In genomic region chr11:115189304-115189703, GRCm38 (mm10) we compare ENCODE assay signal across 19 mouse cellular contexts. TPM values are rescaled to one million over a fixed set of nuclear protein-coding genes. Genes with fewer than 3 reads are reported as not detected.
DNase-seq lines count a peak whose midpoint lies in the region; ATAC-seq and TF ChIP-seq lines count a peak whose summit lies in the region.
"Had no signal": no experiment of that assay in that cellular context is flagged by ENCODE, and none has a peak within 500 bp of the region (broad histone marks: within the 10 kb centered on the region; RNA-seq: fewer than 3 reads in every experiment).

No protein-coding gene starts in this region.

- peaks cover 21% of the 10 kb centered on the region for H3K4me1 ChIP-seq in stomach, embryonic 15.5 days
- H3K4me1 ChIP-seq in stomach, postnatal 0 days (replicated peaks; ENCODE audit: control insufficient read depth, insufficient read depth) = peaks cover 3% of the 10 kb centered on the region; the same call in 1 of the 2 replicates

- H3K27ac ChIP-seq in stomach, embryonic 15.5 days = 0 out of 2 replicates have a peak overlapping the region, but pooled peaks have one; percentile 13
- H3K27ac ChIP-seq in stomach, postnatal 0 days (replicated peaks) = no peak overlapping the region
- H3K27ac ChIP-seq: embryonic facial prominence, embryonic 13.5 days; gastrocnemius, adult 2 months; heart, adult 2 months; hindbrain, embryonic 13.5 days; kidney, embryonic 15.5 days; limb, embryonic 12.5 days; lung, embryonic 15.5 days; neural tube, embryonic 12.5 days had no signal

- intact Hi-C loops in left cerebral cortex, postnatal 4 days (cut with DNase I) = no loop called here
- intact Hi-C loops in heart, postnatal 25 days (cut with DNase I) = no loop called here

- no peak for DNase-seq in stomach, postnatal 0 days (ENCODE audit: low spot score)
- no peak for DNase-seq in left cerebral cortex, postnatal 4 days
- DNase-seq in frontal cortex, postnatal 36 days (ENCODE audit: low spot score in 2 of 2) = no peak
- no peak for DNase-seq in heart, postnatal 25 days (ENCODE audit: low spot score)
- DNase-seq: cerebellum, adult 11 months; forebrain, postnatal 0 days; gastrocnemius, adult 2 months; right cerebral cortex, postnatal 14 days; thymus, adult 2 months had no signal

- WGBS in stomach, embryonic 15.5 days = 92% methylated on average over 6 of the region's 6 CpGs
- 90% methylated on average over 6 of the region's 6 CpGs for WGBS in stomach, postnatal 0 days

- H3K36me3 ChIP-seq in stomach, embryonic 15.5 days = no peaks in the 10 kb centered on the region
- no peaks in the 10 kb centered on the region for H3K36me3 ChIP-seq in stomach, postnatal 0 days (ENCODE audit: control insufficient read depth, insufficient read depth, low read length)
- H3K36me3 ChIP-seq: lung, embryonic 15.5 days had no signal

- no peak overlapping the region for H3K4me2 ChIP-seq in stomach, embryonic 15.5 days
- no peak overlapping the region for H3K4me2 ChIP-seq in stomach, postnatal 0 days (replicated peaks; ENCODE audit: low read depth)
- H3K4me2 ChIP-seq: embryonic facial prominence, embryonic 13.5 days; hindbrain, embryonic 13.5 days; kidney, embryonic 15.5 days; limb, embryonic 12.5 days; lung, embryonic 15.5 days had no signal

- no peaks in the 10 kb centered on the region for H3K27me3 ChIP-seq in stomach, embryonic 15.5 days (replicated peaks)
- H3K27me3 ChIP-seq in stomach, postnatal 0 days (ENCODE audit: control insufficient read depth, insufficient read depth, low read length) = no peaks in the 10 kb centered on the region
- H3K27me3 ChIP-seq: embryonic facial prominence, embryonic 13.5 days; hindbrain, embryonic 13.5 days; kidney, embryonic 15.5 days; limb, embryonic 12.5 days; lung, embryonic 15.5 days; neural tube, embryonic 12.5 days had no signal

- no peak overlapping the region for H3K9ac ChIP-seq in stomach, embryonic 15.5 days
- no peak overlapping the region for H3K9ac ChIP-seq in stomach, postnatal 0 days (ENCODE audit: low read length)
- H3K9ac ChIP-seq: embryonic facial prominence, embryonic 13.5 days; forebrain, postnatal 0 days; hindbrain, embryonic 13.5 days; kidney, embryonic 15.5 days; limb, embryonic 12.5 days; lung, embryonic 15.5 days; neural tube, embryonic 12.5 days had no signal

- no peaks in the 10 kb centered on the region for H3K9me3 ChIP-seq in stomach, embryonic 15.5 days
- no peaks in the 10 kb centered on the region for H3K9me3 ChIP-seq in stomach, postnatal 0 days (ENCODE audit: control insufficient read depth, low read length)
- H3K9me3 ChIP-seq: embryonic facial prominence, embryonic 13.5 days; hindbrain, embryonic 13.5 days; kidney, embryonic 15.5 days; limb, embryonic 12.5 days; lung, embryonic 15.5 days; neural tube, embryonic 12.5 days had no signal

- no peak for TF ChIP-seq EP300 in stomach, postnatal 0 days (optimal IDR thresholded peaks at IDR 0.05)

- no peak overlapping the region for H3K4me3 ChIP-seq in stomach, embryonic 15.5 days (replicated peaks)
- no peak overlapping the region for H3K4me3 ChIP-seq in stomach, postnatal 0 days (ENCODE audit: low read depth, low read length)
- H3K4me3 ChIP-seq: embryonic facial prominence, embryonic 13.5 days; gastrocnemius, adult 2 months; heart, adult 2 months; hindbrain, embryonic 13.5 days; kidney, embryonic 15.5 days; limb, embryonic 12.5 days; lung, embryonic 15.5 days; neural tube, embryonic 12.5 days had no signal

- no peak for TF ChIP-seq CTCF in stomach, postnatal 0 days (IDR thresholded peaks at IDR 0.05; ENCODE audit: low read depth)

- ATAC-seq in stomach, embryonic 15.5 days (ENCODE audit: insufficient read depth, low FRiP score, low read depth) = no peak
- no peak for ATAC-seq in stomach, postnatal 0 days (ENCODE audit: low FRiP score, low TSS enrichment)
- ATAC-seq in hematopoietic stem cell, adult 5-6 weeks (replicated peaks in 1 of 2; ENCODE audit: insufficient read depth in 1 of 2, low FRiP score in 2 of 2, low TSS enrichment in 1 of 2, low read depth in 1 of 2, poor library complexity in 2 of 2, severe bottlenecking in 2 of 2) = peak; percentile 15 to 36; a peak in 2 of 4 replicates
- peak; percentile 51 for ATAC-seq in megakaryocyte, adult 5-6 weeks (ENCODE audit: poor library complexity, severe bottlenecking)
- ATAC-seq: forebrain, postnatal 0 days had no signal

RNA-seq across cellular contexts. Expression of gene Nat9, which starts 1.6 kb away (rescaled TPM):
- 23.2 and 24.0 TPM in 2 replicates for polyA plus RNA-seq in stomach, embryonic 15.5 days (2015; fragmentation: Nextera tagmentation; extraction: Ambion mirVana)
- polyA plus RNA-seq in stomach, postnatal 0 days (2015; fragmentation: Nextera tagmentation; extraction: Ambion mirVana) = 17.7 and 18.1 TPM in 2 replicates
- 26.6 and 42.7 TPM in 2 replicates for total RNA-seq in hematopoietic stem cell, adult 5-6 weeks (2017)
- total RNA-seq in megakaryocyte, adult 5-6 weeks (2015) = 16.1 and 17.7 TPM in 2 replicates
- 23.9 and 36.1 TPM in 2 replicates for total RNA-seq in megakaryocyte, adult 5-6 weeks (2017)
- total RNA-seq in left cerebral cortex, postnatal 4 days (2021) = 10 to 100 TPM; 12.5 to 15.6 TPM
- total RNA-seq in heart, postnatal 25 days (2021) = 10 to 100 TPM; 19.3 to 23.0 TPM

RNA-seq across cellular contexts. Expression of gene Tmem104, which starts 2.0 kb away (rescaled TPM):
- polyA plus RNA-seq in stomach, embryonic 15.5 days (2015; fragmentation: Nextera tagmentation; extraction: Ambion mirVana) = 9.3 and 11.5 TPM in 2 replicates
- polyA plus RNA-seq in stomach, postnatal 0 days (2015; fragmentation: Nextera tagmentation; extraction: Ambion mirVana) = 6.3 and 8.2 TPM in 2 replicates
- 3.5 and 4.0 TPM in 2 replicates for total RNA-seq in hematopoietic stem cell, adult 5-6 weeks (2017)
- 23.9 and 25.7 TPM in 2 replicates for total RNA-seq in megakaryocyte, adult 5-6 weeks (2015)
- 6.1 and 8.7 TPM in 2 replicates for total RNA-seq in megakaryocyte, adult 5-6 weeks (2017)
- total RNA-seq in left cerebral cortex, postnatal 4 days (2021) = 10 to 100 TPM; 18.1 to 18.2 TPM
- 10 to 100 TPM; 10.0 to 10.5 TPM for total RNA-seq in heart, postnatal 25 days (2021)

RNA-seq across cellular contexts. Expression of gene Slc9a3r1, which starts 26.2 kb away (rescaled TPM):
- 142 and 144 TPM in 2 replicates for polyA plus RNA-seq in stomach, embryonic 15.5 days (2015; fragmentation: Nextera tagmentation; extraction: Ambion mirVana)
- 104 and 109 TPM in 2 replicates for polyA plus RNA-seq in stomach, postnatal 0 days (2015; fragmentation: Nextera tagmentation; extraction: Ambion mirVana)
- 70.5 and 71.1 TPM in 2 replicates for total RNA-seq in hematopoietic stem cell, adult 5-6 weeks (2017)
- 77.6 and 92.0 TPM in 2 replicates for total RNA-seq in megakaryocyte, adult 5-6 weeks (2015)
- total RNA-seq in megakaryocyte, adult 5-6 weeks (2017) = 87.5 and 88.7 TPM in 2 replicates
- total RNA-seq in left cerebral cortex, postnatal 4 days (2021) = 10 to 100 TPM; 38.7 to 41.3 TPM
- total RNA-seq in heart, postnatal 25 days (2021) = 10 to 100 TPM; 10.1 to 12.9 TPM

RNA-seq across cellular contexts. Expression of gene Cd300lf, which starts 55.5 kb away (rescaled TPM):
- 2.1 and 2.6 TPM in 2 replicates for polyA plus RNA-seq in stomach, embryonic 15.5 days (2015; fragmentation: Nextera tagmentation; extraction: Ambion mirVana)
- polyA plus RNA-seq in stomach, postnatal 0 days (2015; fragmentation: Nextera tagmentation; extraction: Ambion mirVana) = 0.36 and 0.47 TPM in 2 replicates
- 3.9 and 5.4 TPM in 2 replicates for total RNA-seq in hematopoietic stem cell, adult 5-6 weeks (2017)
- 22.9 and 25.7 TPM in 2 replicates for total RNA-seq in megakaryocyte, adult 5-6 weeks (2015)
- total RNA-seq in megakaryocyte, adult 5-6 weeks (2017) = 28.1 and 46.6 TPM in 2 replicates
- under 1 TPM; 0.30 to 0.48 TPM for total RNA-seq in left cerebral cortex, postnatal 4 days (2021)
- total RNA-seq in heart, postnatal 25 days (2021) = under 1 TPM in 1 of 2 experiments, not detected in 1; 0.28 TPM
- polyA plus RNA-seq: neural tube, embryonic 12.5 days had no signal

Comparison
In these comparisons a context has a peak if more than half of its experiments do, and no peak if none do; other contexts are left out.
1. ATAC-seq: peak in hematopoietic stem cell, adult 5-6 weeks (2 of 2) and megakaryocyte, adult 5-6 weeks (single experiment); none in stomach, embryonic 15.5 days (single experiment) and stomach, postnatal 0 days (single experiment).